Mouse (Mus musculus) erythroblast, embryonic 14.5 days (primary cell): ENCODE data around the gene Kcnma1.

Experiments
- GATA1 ChIP-seq: IDR thresholded peaks from 2 replicates; pipeline ENCODE4 v1.6.1; 2012; ENCODE audit warnings: low read length, inconsistent platforms, mixed read lengths
- TAL1 ChIP-seq: IDR thresholded peaks from 3 replicates; pipeline ENCODE4 v1.6.1; 2012; ENCODE audit warnings: low read length, inconsistent platforms, mixed read lengths

DNA sequence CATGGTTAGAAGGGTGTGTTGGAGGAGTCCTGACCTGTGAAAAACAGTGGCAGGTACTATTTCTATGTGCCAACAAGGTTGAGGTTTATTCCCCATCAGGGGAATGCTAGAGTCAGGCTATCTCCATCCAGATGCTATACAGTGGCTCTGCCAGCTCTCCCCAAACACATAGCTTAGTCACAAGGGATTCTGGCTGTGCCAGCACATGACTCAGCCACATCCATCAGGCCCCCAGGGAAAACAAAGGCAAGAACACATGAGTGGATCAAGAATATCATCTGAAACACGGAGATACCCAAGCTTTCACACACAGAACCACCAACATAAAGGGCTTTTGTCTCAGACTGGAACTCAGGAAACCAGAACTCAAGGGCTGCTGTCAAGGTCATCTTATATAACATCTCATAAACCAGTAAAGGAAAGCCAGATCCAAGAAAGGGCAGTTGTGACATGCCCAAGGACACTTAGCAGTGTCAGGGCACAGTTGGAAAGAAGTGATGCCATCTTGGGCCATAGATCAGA is 103.1 kb downstream of the Kcnma1 start:
- no peak for TF ChIP-seq GATA1
- TF ChIP-seq TAL1, result no peak
